Mouse (Mus musculus) thymus, adult 2 months (tissue): ENCODE data around the gene Slco3a1. TPM values are rescaled to one million over a fixed set of nuclear protein-coding genes. Genes with fewer than 3 reads are reported as not detected.

Experiments used
- DNase-seq: peaks from one replicate; pipeline ENCODE4 v3.0.0; 2021
- H3K27ac ChIP-seq: fragments of 200-500 bp; 2 replicates; pipeline ENCODE4 v1.5.1; 2012; ENCODE audit warnings: low read length, control low read depth; ENCODE audit not compliant: control insufficient read depth, insufficient read depth
- H3K27me3 ChIP-seq: fragments of 200-500 bp; 2 replicates; pipeline ENCODE4 v1.6.1; 2012; ENCODE audit warnings: mild to moderate bottlenecking, low read length, moderate library complexity, mixed read lengths; ENCODE audit not compliant: control insufficient read depth, insufficient read depth
- H3K36me3 ChIP-seq: fragments of 200-500 bp; 2 replicates; pipeline ENCODE4 v1.6.1; 2012; ENCODE audit warnings: mild to moderate bottlenecking, low read length, moderate library complexity; ENCODE audit not compliant: control insufficient read depth, insufficient read depth
- H3K4me1 ChIP-seq: fragments of 200-500 bp; replicated peaks from 2 replicates; pipeline ENCODE4 v1.6.1; 2012; ENCODE audit warnings: low read length; ENCODE audit not compliant: control insufficient read depth, insufficient read depth
- H3K4me3 ChIP-seq: fragments of 200-500 bp; 2 replicates; pipeline ENCODE4 v1.5.1; 2012; ENCODE audit warnings: mild to moderate bottlenecking, low read length, control low read depth, moderate library complexity; ENCODE audit not compliant: control insufficient read depth, insufficient read depth
- CTCF ChIP-seq: fragments of 200-500 bp; IDR thresholded peaks from 2 replicates; pipeline ENCODE4 v1.5.1; 2012; ENCODE audit warnings: mild to moderate bottlenecking, control low read depth, low read length, moderate library complexity, borderline replicate concordance; ENCODE audit not compliant: control insufficient read depth, poor library complexity, insufficient read depth; ENCODE audit errors: extremely low read depth
- POLR2A ChIP-seq: fragments of 200-500 bp; IDR thresholded peaks from 2 replicates; pipeline ENCODE4 v1.6.1; 2012; ENCODE audit warnings: mild to moderate bottlenecking, low read length, control low read depth, moderate library complexity; ENCODE audit not compliant: control insufficient read depth, poor library complexity, insufficient read depth; ENCODE audit errors: extremely low read depth
- WGBS: fragments of 180-500 bp; shearing (Covaris S2); methylation state at CpG from one replicate; pipeline ENCODE4 v1.1.7; 2018; 5-methylcytosine and 5-hydroxymethylcytosine counted together
- polyA plus RNA-seq: library from polyadenylated mRNA; depleted of rRNA; stranded (reverse); fragments of >200 nt; gene quantifications from 2 replicates; pipeline ENCODE4 v1.2.3, GENCODE M21; 2012

Gene Slco3a1
- polyA plus RNA-seq, 1 experiment: 86.0 TPM

GRCm38 (mm10) chr7:74313279-74314105 lies 241.1 kb downstream of the Slco3a1 start:
- Histone ChIP-seq H3K4me1 (no peaks in the 10 kb centered on the region), H3K27me3 (no peaks in the 10 kb centered on the region), H3K27ac (no peak overlapping the region), H3K36me3 (peaks cover 9% of the 10 kb centered on the region; the same call in 1 of the 2 replicates), H3K4me3 (no peak overlapping the region)
- 96% methylated on average over 6 of the region's 6 CpGs for WGBS
- TF ChIP-seq CTCF (no peak), POLR2A (no peak)
- no peak for DNase-seq

GRCm38 (mm10) chr7:74311536-74311935 lies 243.0 kb downstream of the Slco3a1 start:
- H3K4me3 ChIP-seq: no peak overlapping the region
- no peak for DNase-seq
- H3K4me1 ChIP-seq: no peaks in the 10 kb centered on the region
- H3K27me3 ChIP-seq: no peaks in the 10 kb centered on the region
- H3K36me3 ChIP-seq: no peaks in the 10 kb centered on the region
- 89% methylated on average over 4 of the region's 4 CpGs for WGBS
- no peak for TF ChIP-seq POLR2A
- TF ChIP-seq CTCF: no peak
- no peak overlapping the region for H3K27ac ChIP-seq

- H3K36me3 ChIP-seq: peaks cover 4% of the 10 kb centered on the region; the same call in 1 of the 2 replicates
- no peak for TF ChIP-seq POLR2A
- no peak for TF ChIP-seq CTCF
- no peaks in the 10 kb centered on the region for H3K27me3 ChIP-seq
- WGBS: 92% methylated on average over 14 of the region's 14 CpGs
- DNase-seq: no peak
- H3K4me1 ChIP-seq: no peaks in the 10 kb centered on the region
- H3K4me3 ChIP-seq: no peak overlapping the region
- H3K27ac ChIP-seq: no peak overlapping the region
Observed at GRCm38 (mm10) chr7:74303611-74304300, 250.8 kb downstream of the Slco3a1 start.

- Histone ChIP-seq H3K27me3 (no peaks in the 10 kb centered on the region), H3K36me3 (peaks cover 4% of the 10 kb centered on the region; the same call in 1 of the 2 replicates), H3K4me1 (no peaks in the 10 kb centered on the region), H3K27ac (no peak overlapping the region), H3K4me3 (no peak overlapping the region)
- TF ChIP-seq CTCF (no peak), POLR2A (no peak)
- WGBS: 91% methylated on average over 5 of the region's 5 CpGs
- DNase-seq: no peak
Observed at GRCm38 (mm10) chr7:74303081-74303480, 251.5 kb downstream of the Slco3a1 start.

GRCm38 (mm10) chr7:74286531-74286930 lies 268.0 kb downstream of the Slco3a1 start:
- Histone ChIP-seq H3K36me3 (no peaks in the 10 kb centered on the region; the same call in 1 of the 2 replicates), H3K4me1 (no peaks in the 10 kb centered on the region; the same call in 1 of the 2 replicates), H3K27me3 (no peaks in the 10 kb centered on the region), H3K4me3 (no peak overlapping the region), H3K27ac (no peak overlapping the region)
- 98% methylated on average over 4 of the region's 4 CpGs for WGBS
- no peak for DNase-seq
- TF ChIP-seq POLR2A: no peak
- no peak for TF ChIP-seq CTCF

- no peak overlapping the region for H3K4me3 ChIP-seq
- H3K27me3 ChIP-seq: no peaks in the 10 kb centered on the region
- TF ChIP-seq CTCF: no peak
- TF ChIP-seq POLR2A: no peak
- no peaks in the 10 kb centered on the region; the same call in 1 of the 2 replicates for H3K4me1 ChIP-seq
- no peaks in the 10 kb centered on the region; the same call in 1 of the 2 replicates for H3K36me3 ChIP-seq
- no peak for DNase-seq
- H3K27ac ChIP-seq: no peak overlapping the region
- WGBS: 87% methylated on average over 2 of the region's 2 CpGs
Observed at GRCm38 (mm10) chr7:74280371-74280770, 274.2 kb downstream of the Slco3a1 start.
